Mouse (Mus musculus) kidney, postnatal 0 days (tissue): Measurements from ENCODE around the gene Cbx8. TPM values are rescaled to one million over a fixed set of nuclear protein-coding genes. Genes with fewer than 3 reads are reported as not detected.

Experiments used
- ATAC-seq: fragments of 200-750 bp; cut with Nextera tagmentation; replicated peaks from 2 replicates; pipeline ENCODE4 v1.8.0; 2017; ENCODE audit warnings: low read depth, moderate number of reproducible peaks, moderate TSS enrichment, moderate library complexity; ENCODE audit not compliant: low FRiP score
- DNase-seq: peaks from one replicate; pipeline ENCODE4 v3.0.0-alpha.2; 2016; ENCODE audit warnings: low spot score
- H3K27ac ChIP-seq: fragments of 300-500 bp; sonication (generic); 2 replicates; pipeline ENCODE4 v1.5.1; 2014; ENCODE audit warnings: mild to moderate bottlenecking
- H3K27me3 ChIP-seq: fragments of 300-500 bp; sonication (generic); 2 replicates; pipeline ENCODE4 v1.6.1; 2014; ENCODE audit warnings: low read length, mixed read lengths; ENCODE audit not compliant: insufficient read depth
- H3K36me3 ChIP-seq: fragments of 300-500 bp; sonication (generic); 2 replicates; pipeline ENCODE4 v1.6.1; 2014; ENCODE audit warnings: low read length, mixed read lengths; ENCODE audit not compliant: insufficient read depth
- H3K4me1 ChIP-seq: fragments of 300-500 bp; sonication (generic); replicated peaks from 2 replicates; pipeline ENCODE4 v1.6.1; 2014; ENCODE audit warnings: antibody characterized with exemption, low read length, mixed read lengths; ENCODE audit not compliant: insufficient read depth
- H3K4me2 ChIP-seq: fragments of 300-500 bp; sonication (generic); 2 replicates; pipeline ENCODE4 v1.6.1; 2014; ENCODE audit warnings: mild to moderate bottlenecking, low read length, moderate library complexity, mixed read lengths
- H3K4me3 ChIP-seq: fragments of 300-500 bp; sonication (generic); replicated peaks from 2 replicates; pipeline ENCODE4 v1.5.1; 2014; ENCODE audit warnings: low read depth, low read length
- H3K9ac ChIP-seq: fragments of 300-500 bp; sonication (generic); 2 replicates; pipeline ENCODE4 v1.6.1; 2014; ENCODE audit warnings: low read depth, low read length
- H3K9me3 ChIP-seq: fragments of 300-500 bp; sonication (generic); replicated peaks from 2 replicates; pipeline ENCODE4 v1.6.1; 2016; ENCODE audit warnings: low read length, inconsistent platforms, mixed read lengths
- CTCF ChIP-seq: IDR thresholded peaks from 2 replicates; pipeline ENCODE4 v1.5.1; 2016; ENCODE audit warnings: antibody characterized with exemption, low read depth, mild to moderate bottlenecking, moderate library complexity
- WGBS: fragments of 180-500 bp; shearing (Covaris S2); extraction: QIAGEN DNeasy Blood & Tissue Kit; methylation state at CpG from one replicate; pipeline ENCODE4 v1.1.7; 2014; 5-methylcytosine and 5-hydroxymethylcytosine counted together
- polyA plus RNA-seq: library from polyadenylated mRNA; unstranded; fragments of >200 nt; fragmentation: Nextera tagmentation; extraction: Ambion mirVana; gene quantifications from 2 replicates; pipeline ENCODE4 v1.2.1, GENCODE M21; 2015

Cbx8 gene
- polyA plus RNA-seq, 1 experiment from 2014 or later = 6.1 TPM

GRCm38 (mm10) chr11:119038744-119039484 lies 1.9 kb downstream of the Cbx8 start:
- ATAC-seq = no peak
- H3K4me1 ChIP-seq = peaks cover 44% of the 10 kb centered on the region

GRCm38 (mm10) chr11:119037780-119038401 lies 2.9 kb downstream of the Cbx8 start:
- no peak for DNase-seq
- TF ChIP-seq CTCF = no peak; the same call in 1 of the 2 replicates
- 32% methylated on average over 18 of the region's 18 CpGs for WGBS
- H3K9ac ChIP-seq = no peak overlapping the region
- H3K4me3 ChIP-seq = peak overlapping the region; percentile 50
- H3K4me2 ChIP-seq = peak overlapping the region; percentile 93
- peaks cover 36% of the 10 kb centered on the region for H3K27me3 ChIP-seq
- 0 out of 2 replicates have a peak, but pooled peaks cover 4% of the 10 kb centered on the region for H3K36me3 ChIP-seq
- H3K4me1 ChIP-seq = peaks cover 42% of the 10 kb centered on the region
- no peak for ATAC-seq
- no peak overlapping the region for H3K27ac ChIP-seq
- no peaks in the 10 kb centered on the region for H3K9me3 ChIP-seq

More at GRCm38 (mm10) chr11:119038744-119039484, 1.9 kb downstream of the Cbx8 start:
- no peaks in the 10 kb centered on the region for H3K9me3 ChIP-seq
- H3K4me2 ChIP-seq = no peak overlapping the region
- DNase-seq = no peak
- WGBS = 78% methylated on average over 22 of the region's 22 CpGs
- H3K27ac ChIP-seq = no peak overlapping the region
- no peak overlapping the region for H3K9ac ChIP-seq
- H3K4me3 ChIP-seq = no peak overlapping the region
- H3K27me3 ChIP-seq = peaks cover 44% of the 10 kb centered on the region
- H3K36me3 ChIP-seq = 0 out of 2 replicates have a peak, but pooled peaks cover 4% of the 10 kb centered on the region
- TF ChIP-seq CTCF = no peak

- Histone ChIP-seq H3K9me3 (no peaks in the 10 kb centered on the region), H3K9ac (peak overlapping the region; percentile 54; the same call in 1 of the 2 replicates), H3K36me3 (0 out of 2 replicates have a peak, but pooled peaks cover 4% of the 10 kb centered on the region), H3K4me1 (peaks cover 35% of the 10 kb centered on the region), H3K4me2 (peak overlapping the region; percentile 93), H3K4me3 (peak overlapping the region; percentile 50), H3K27ac (no peak overlapping the region), H3K27me3 (peaks cover 28% of the 10 kb centered on the region)
- DNase-seq = no peak
- TF ChIP-seq CTCF = no peak
- no peak for ATAC-seq
- 3% methylated on average over 57 of the region's 57 CpGs for WGBS
Observed at GRCm38 (mm10) chr11:119036934-119037779, 3.6 kb downstream of the Cbx8 start.

- H3K9ac ChIP-seq = no peak overlapping the region
- 0 out of 2 replicates have a peak overlapping the region, but pooled peaks have one; percentile 50 for H3K4me3 ChIP-seq
- no peak overlapping the region for H3K4me2 ChIP-seq
- H3K27me3 ChIP-seq = peaks cover 22% of the 10 kb centered on the region
- ATAC-seq = no peak
- H3K4me1 ChIP-seq = peaks cover 29% of the 10 kb centered on the region
- no peaks in the 10 kb centered on the region for H3K9me3 ChIP-seq
- TF ChIP-seq CTCF = no peak
- H3K36me3 ChIP-seq = 0 out of 2 replicates have a peak, but pooled peaks cover 4% of the 10 kb centered on the region
- no peak overlapping the region for H3K27ac ChIP-seq
- WGBS = 9% methylated on average over 15 of the region's 15 CpGs
- DNase-seq = no peak
Observed at GRCm38 (mm10) chr11:119036447-119036846, 4.3 kb downstream of the Cbx8 start.

- WGBS = 11% methylated on average over 21 of the region's 21 CpGs
- no peak for TF ChIP-seq CTCF
- Histone ChIP-seq H3K4me3 (no peak overlapping the region), H3K4me2 (no peak overlapping the region), H3K9ac (no peak overlapping the region), H3K36me3 (0 out of 2 replicates have a peak, but pooled peaks cover 4% of the 10 kb centered on the region), H3K27ac (no peak overlapping the region), H3K4me1 (peaks cover 25% of the 10 kb centered on the region), H3K27me3 (peaks cover 20% of the 10 kb centered on the region), H3K9me3 (no peaks in the 10 kb centered on the region)
- DNase-seq = no peak
- no peak for ATAC-seq
Observed at GRCm38 (mm10) chr11:119035686-119036165, 5.0 kb downstream of the Cbx8 start.
